Mouse (Mus musculus): ENCODE results near the gene Acot8.

DNA sequence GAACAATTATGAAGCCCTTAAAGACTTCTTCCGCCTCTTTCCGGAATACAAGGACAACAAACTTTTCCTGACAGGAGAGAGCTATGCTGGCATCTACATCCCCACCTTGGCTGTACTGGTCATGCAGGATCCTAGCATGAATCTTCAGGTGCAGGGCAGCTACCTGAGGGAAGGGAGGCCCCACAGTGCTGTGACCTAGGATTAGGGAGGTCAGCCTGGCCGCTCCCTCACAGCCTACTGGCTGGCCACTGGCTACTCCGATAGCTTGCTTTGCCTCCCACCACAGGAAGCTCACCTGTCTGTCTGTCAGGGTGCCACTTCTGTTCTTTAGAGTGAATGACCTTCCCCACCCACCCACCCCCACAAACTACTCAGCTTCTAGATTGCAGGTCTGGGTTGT lies 30.5 kb upstream of the Acot8 start:
- no peak for TF ChIP-seq EP300 (IDR thresholded peaks at IDR 0.05; ENCODE audit: insufficient read depth, low read depth, low read length)
- no peak for TF ChIP-seq CTCF (IDR thresholded peaks at IDR 0.05; ENCODE audit: low read depth, low read length)
- TF ChIP-seq POLR2A (IDR thresholded peaks at IDR 0.05; ENCODE audit: insufficient read depth, low read length), result no peak
